ENCODE assay signal across 8 mouse cellular contexts in genomic region chr14:31017854-31018253, GRCm38 (mm10). TPM values are rescaled to one million over a fixed set of nuclear protein-coding genes. Genes with fewer than 3 reads are reported as not detected.
DNase-seq lines count a peak whose midpoint lies in the region; ATAC-seq and TF ChIP-seq lines count a peak whose summit lies in the region.

No protein-coding gene starts in this region.

- WGBS in kidney, embryonic 15.5 days, result 0% methylated on average over 2 of the region's 2 CpGs
- 0% methylated on average over 2 of the region's 2 CpGs for WGBS in liver, adult 2 months
- WGBS in neural tube, embryonic 14.5 days, result 0% methylated on average over 2 of the region's 2 CpGs

- no peak for DNase-seq in kidney, adult 18-20 months
- peak; percentile 32 to 40 for DNase-seq in adrenal gland, postnatal 36 days
- peak; percentile 35 for DNase-seq in liver, adult 2 months (ENCODE audit: extremely low read depth, low read depth, low spot score)
- no peak for DNase-seq in frontal cortex, postnatal 10 days (ENCODE audit: low spot score in 2 of 2)
- DNase-seq in frontal cortex, postnatal 25 days (ENCODE audit: low spot score in 2 of 2), result no peak

- peaks cover 6% of the 10 kb centered on the region; the same call in 1 of the 2 replicates for H3K79me2 ChIP-seq in liver, adult 2 months (ENCODE audit: control insufficient read depth, insufficient read depth, low read length)

- no peak for TF ChIP-seq POLR2A in liver, adult 2 months (IDR thresholded peaks at IDR 0.05; ENCODE audit: extremely low read depth, insufficient read depth, low read length)

- H3K27me3 ChIP-seq in kidney, embryonic 15.5 days, result no peaks in the 10 kb centered on the region
- no peaks in the 10 kb centered on the region for H3K27me3 ChIP-seq in liver, adult 2 months (ENCODE audit: control insufficient read depth, insufficient read depth, low read length)
- H3K27me3 ChIP-seq in neural tube, embryonic 14.5 days (ENCODE audit: control insufficient read depth, insufficient read depth, low read length), result no peaks in the 10 kb centered on the region

- no peaks in the 10 kb centered on the region for H3K9me3 ChIP-seq in kidney, embryonic 15.5 days (replicated peaks)
- no peaks in the 10 kb centered on the region for H3K9me3 ChIP-seq in neural tube, embryonic 14.5 days (ENCODE audit: control insufficient read depth, low read length)

- peak; percentile 22; the same call in 1 of the 2 replicates for TF ChIP-seq CTCF in liver, adult 2 months (IDR thresholded peaks at IDR 0.05; ENCODE audit: low read depth, low read length)

- no peak for ATAC-seq in kidney, embryonic 15.5 days (replicated peaks; ENCODE audit: low FRiP score)
- peak; percentile 58 for ATAC-seq in granulocyte monocyte progenitor cell, adult 5-6 weeks (replicated peaks; ENCODE audit: poor library complexity, severe bottlenecking)
- no peak for ATAC-seq in neural tube, embryonic 14.5 days (ENCODE audit: low read depth)

- H3K4me2 ChIP-seq in kidney, embryonic 15.5 days, result peak overlapping the region; percentile 81
- peak overlapping the region; percentile 83 for H3K4me2 ChIP-seq in neural tube, embryonic 14.5 days (ENCODE audit: low read depth, low read length)

- peak overlapping the region; percentile 94 for H3K9ac ChIP-seq in kidney, embryonic 15.5 days
- H3K9ac ChIP-seq in liver, adult 2 months (ENCODE audit: low read depth, low read length), result peak overlapping the region; percentile 71
- peak overlapping the region; percentile 91; the same call in 1 of the 2 replicates for H3K9ac ChIP-seq in neural tube, embryonic 14.5 days (replicated peaks; ENCODE audit: low read depth, low read length)

- peaks cover 30% of the 10 kb centered on the region for H3K4me1 ChIP-seq in kidney, embryonic 15.5 days
- H3K4me1 ChIP-seq in liver, adult 2 months (ENCODE audit: control insufficient read depth, insufficient read depth, low read length), result peaks cover 9% of the 10 kb centered on the region
- H3K4me1 ChIP-seq in neural tube, embryonic 14.5 days (ENCODE audit: control insufficient read depth, insufficient read depth, low read length), result peaks cover 23% of the 10 kb centered on the region

- H3K27ac ChIP-seq in kidney, embryonic 15.5 days, result 0 out of 2 replicates have a peak overlapping the region, but pooled peaks have one; percentile 98
- 0 out of 2 replicates have a peak overlapping the region, but pooled peaks have one; percentile 77 for H3K27ac ChIP-seq in liver, adult 2 months (replicated peaks; ENCODE audit: insufficient read depth, low read depth, low read length)
- no peak overlapping the region for H3K27ac ChIP-seq in neural tube, embryonic 14.5 days (ENCODE audit: low read depth, low read length)

- peaks cover 61% of the 10 kb centered on the region for H3K36me3 ChIP-seq in kidney, embryonic 15.5 days
- H3K36me3 ChIP-seq in liver, adult 2 months (ENCODE audit: control insufficient read depth, insufficient read depth, low read length), result peaks cover 45% of the 10 kb centered on the region
- H3K36me3 ChIP-seq in neural tube, embryonic 14.5 days (ENCODE audit: control insufficient read depth, insufficient read depth, low read length), result peaks cover 41% of the 10 kb centered on the region

- H3K4me3 ChIP-seq in kidney, embryonic 15.5 days (replicated peaks), result peak overlapping the region; percentile 88
- H3K4me3 ChIP-seq in liver, adult 2 months (ENCODE audit: insufficient read depth, low read depth, low read length), result peak overlapping the region; percentile 69; the same call in 1 of the 2 replicates
- H3K4me3 ChIP-seq in neural tube, embryonic 14.5 days (ENCODE audit: low read depth, low read length), result peak overlapping the region; percentile 72

RNA-seq across cellular contexts. Expression of gene Pbrm1, which starts 1.1 kb away (rescaled TPM):
- polyA plus RNA-seq in kidney, embryonic 15.5 days (2015; fragmentation: Nextera tagmentation; extraction: Ambion mirVana), result 131 and 136 TPM in 2 replicates
- total RNA-seq in adrenal gland, postnatal 36 days (2021), result 10 to 100 TPM; 56.9 to 57.6 TPM
- total RNA-seq in granulocyte monocyte progenitor cell, adult 5-6 weeks (2014; fragmentation: Nextera tagmentation), result 67.7 and 69.4 TPM in 2 replicates
- 60.3 and 65.7 TPM in 2 replicates for total RNA-seq in granulocyte monocyte progenitor cell, adult 5-6 weeks (2017)
- total RNA-seq in liver, adult 2 months (2014; rRNA removed), result 26.3 and 28.7 TPM in 2 replicates
- polyA plus RNA-seq in liver, adult 2 months (2012; rRNA removed), result 6.1 and 6.3 TPM in 2 replicates
- polyA plus RNA-seq in neural tube, embryonic 14.5 days (2014; fragmentation: Nextera tagmentation; extraction: Ambion mirVana), result 94.3 and 104 TPM in 2 replicates

RNA-seq across cellular contexts. Expression of gene Gnl3, which starts 1.1 kb away (rescaled TPM):
- 127 and 134 TPM in 2 replicates for polyA plus RNA-seq in kidney, embryonic 15.5 days (2015; fragmentation: Nextera tagmentation; extraction: Ambion mirVana)
- total RNA-seq in adrenal gland, postnatal 36 days (2021), result 100 to 1,000 TPM in 1 of 2 experiments, 10 to 100 TPM in 1; 70.5 to 126 TPM
- 299 and 362 TPM in 2 replicates for total RNA-seq in granulocyte monocyte progenitor cell, adult 5-6 weeks (2014; fragmentation: Nextera tagmentation)
- total RNA-seq in granulocyte monocyte progenitor cell, adult 5-6 weeks (2017), result 338 and 354 TPM in 2 replicates
- 16.3 and 21.1 TPM in 2 replicates for total RNA-seq in liver, adult 2 months (2014; rRNA removed)
- 8.3 and 18.2 TPM in 2 replicates for polyA plus RNA-seq in liver, adult 2 months (2012; rRNA removed)
- 53.3 and 58.1 TPM in 2 replicates for polyA plus RNA-seq in neural tube, embryonic 14.5 days (2014; fragmentation: Nextera tagmentation; extraction: Ambion mirVana)

RNA-seq across cellular contexts. Expression of gene Spcs1, which starts 16.4 kb away (rescaled TPM):
- 385 and 440 TPM in 2 replicates for polyA plus RNA-seq in kidney, embryonic 15.5 days (2015; fragmentation: Nextera tagmentation; extraction: Ambion mirVana)
- 100 to 1,000 TPM; 240 to 257 TPM for total RNA-seq in adrenal gland, postnatal 36 days (2021)
- 241 and 274 TPM in 2 replicates for total RNA-seq in granulocyte monocyte progenitor cell, adult 5-6 weeks (2014; fragmentation: Nextera tagmentation)
- total RNA-seq in granulocyte monocyte progenitor cell, adult 5-6 weeks (2017), result 151 and 157 TPM in 2 replicates
- 158 and 183 TPM in 2 replicates for total RNA-seq in liver, adult 2 months (2014; rRNA removed)
- polyA plus RNA-seq in liver, adult 2 months (2012; rRNA removed), result 101 and 128 TPM in 2 replicates
- 336 TPM in 2 replicates for polyA plus RNA-seq in neural tube, embryonic 14.5 days (2014; fragmentation: Nextera tagmentation; extraction: Ambion mirVana)

RNA-seq across cellular contexts. Expression of gene Glt8d1, which starts 16.7 kb away (rescaled TPM):
- polyA plus RNA-seq in kidney, embryonic 15.5 days (2015; fragmentation: Nextera tagmentation; extraction: Ambion mirVana), result 66.4 and 70.1 TPM in 2 replicates
- 10 to 100 TPM; 45.8 to 49.2 TPM for total RNA-seq in adrenal gland, postnatal 36 days (2021)
- total RNA-seq in granulocyte monocyte progenitor cell, adult 5-6 weeks (2014; fragmentation: Nextera tagmentation), result 28.8 and 35.9 TPM in 2 replicates
- total RNA-seq in granulocyte monocyte progenitor cell, adult 5-6 weeks (2017), result 29.4 and 35.0 TPM in 2 replicates
- 8.8 and 10.2 TPM in 2 replicates for total RNA-seq in liver, adult 2 months (2014; rRNA removed)
- 3.1 and 5.4 TPM in 2 replicates for polyA plus RNA-seq in liver, adult 2 months (2012; rRNA removed)
- 64.9 and 67.5 TPM in 2 replicates for polyA plus RNA-seq in neural tube, embryonic 14.5 days (2014; fragmentation: Nextera tagmentation; extraction: Ambion mirVana)

Comparison
In these comparisons a context has a peak if more than half of its experiments do, and no peak if none do; other contexts are left out.
1. DNase-seq: peak in adrenal gland, postnatal 36 days (2 of 2) and liver, adult 2 months (single experiment); none in kidney, adult 18-20 months (single experiment), frontal cortex, postnatal 10 days (0 of 2) and frontal cortex, postnatal 25 days (0 of 2).
2. Peak in every context shown above with its lines, with median percentiles within 50 percentile points of each other: H3K4me3 ChIP-seq and H3K9ac ChIP-seq.